Mouse (Mus musculus) CH12.LX (cell line): ENCODE results near the gene Emp1. TPM values are rescaled to one million over a fixed set of nuclear protein-coding genes. Genes with fewer than 3 reads are reported as not detected.
A peak's percentile ranks its signal among the peaks of the same experiment; 100 is the strongest.

Source experiments
- DNase-seq: peaks from one replicate; pipeline ENCODE4 v3.0.0-alpha.2; 2013; ENCODE audit errors: extremely low read depth
- H3K27ac ChIP-seq: 2 replicates; pipeline ENCODE4 v1.5.1; 2012; ENCODE audit warnings: low read depth, mild to moderate bottlenecking, control low read depth, moderate library complexity; ENCODE audit not compliant: insufficient read depth
- H3K27me3 ChIP-seq: replicated peaks from 2 replicates; pipeline ENCODE3; 2012; ENCODE audit warnings: inconsistent platforms
- H3K36me3 ChIP-seq, 2 experiments: replicated peaks in 1 of 2; 2 replicates each; pipeline versions ENCODE3 to v1.6.1; 2012; ENCODE audit warnings: inconsistent platforms in 1 of 2, low read length in 1 of 2, mild to moderate bottlenecking in 1 of 2, mixed read lengths in 1 of 2, moderate library complexity in 1 of 2; ENCODE audit not compliant: control insufficient read depth in 1 of 2, insufficient read depth in 1 of 2
- H3K4me1 ChIP-seq, 2 experiments: 2 replicates each; pipeline ENCODE4 v1.6.1; 2012; ENCODE audit warnings: inconsistent platforms in 1 of 2, moderate library complexity in 1 of 2; ENCODE audit not compliant: insufficient read depth in 2 of 2, control insufficient read depth in 1 of 2
- H3K4me2 ChIP-seq: 2 replicates; pipeline ENCODE4 v1.6.1; 2012; ENCODE audit warnings: low read depth, mild to moderate bottlenecking, control low read depth; ENCODE audit not compliant: poor library complexity, insufficient read depth, severe bottlenecking
- H3K4me3 ChIP-seq, 3 experiments: fragments of 150-350 bp in 1 of 3; sonication (generic) in 1 of 3; replicated peaks in 1 of 3; 2 replicates each; pipeline versions ENCODE3 to v1.5.1; 2011 to 2012; ENCODE audit warnings: low read depth in 2 of 3, low read length in 2 of 3, mild to moderate bottlenecking in 2 of 3, moderate library complexity in 2 of 3, control low read depth in 1 of 3, improper control_type of control experiment in 1 of 3, inconsistent platforms in 1 of 3, mixed read lengths in 1 of 3; ENCODE audit not compliant: poor library complexity in 1 of 3
- H3K79me2 ChIP-seq: replicated peaks from 2 replicates; pipeline ENCODE4 v1.6.1; 2012; ENCODE audit warnings: mild to moderate bottlenecking, moderate library complexity; ENCODE audit not compliant: control insufficient read depth, poor library complexity, insufficient read depth, severe bottlenecking; ENCODE audit errors: extremely low read depth
- H3K9ac ChIP-seq: 2 replicates; pipeline ENCODE4 v1.6.1; 2012; ENCODE audit warnings: low read depth, mild to moderate bottlenecking, control low read depth, moderate library complexity; ENCODE audit not compliant: insufficient read depth
- H3K9me3 ChIP-seq: replicated peaks from 2 replicates; pipeline ENCODE3; 2012; ENCODE audit warnings: low read length, inconsistent platforms, mixed read lengths
- BHLHE40 ChIP-seq: IDR thresholded peaks from 2 replicates; pipeline ENCODE4 v1.6.1; 2011; ENCODE audit warnings: mild to moderate bottlenecking, low read depth, low read length, improper control_type of control experiment
- CHD2 ChIP-seq: IDR thresholded peaks from 2 replicates; pipeline ENCODE4 v1.6.1; 2011; ENCODE audit warnings: low read length, improper control_type of control experiment
- E2F4 ChIP-seq: IDR thresholded peaks from 2 replicates; pipeline ENCODE4 v1.6.1; 2011; ENCODE audit warnings: low read depth, low read length, improper control_type of control experiment; ENCODE audit not compliant: insufficient replicate concordance
- EP300 ChIP-seq: IDR thresholded peaks from 2 replicates; pipeline ENCODE4 v1.6.1; 2011; ENCODE audit warnings: low read length, improper control_type of control experiment
- ETS1 ChIP-seq: conservative IDR thresholded peaks from 2 replicates; pipeline ENCODE4 v1.6.1; 2012; ENCODE audit warnings: low read depth, mild to moderate bottlenecking, inconsistent platforms, low read length, improper control_type of control experiment, moderate library complexity
- IRF4 ChIP-seq: IDR thresholded peaks from 2 replicates; pipeline ENCODE4 v1.6.1; 2014; ENCODE audit warnings: low read depth, mild to moderate bottlenecking, inconsistent platforms, low read length, improper control_type of control experiment
- JUN ChIP-seq: IDR thresholded peaks from 2 replicates; pipeline ENCODE4 v1.6.1; 2011; ENCODE audit warnings: low read depth, mild to moderate bottlenecking, low read length, improper control_type of control experiment, moderate library complexity; ENCODE audit not compliant: insufficient read depth
- KAT2A ChIP-seq: IDR thresholded peaks from 2 replicates; pipeline ENCODE4 v1.6.1; 2012; ENCODE audit warnings: low read length, improper control_type of control experiment, inconsistent platforms; ENCODE audit not compliant: insufficient replicate concordance
- MAX ChIP-seq: IDR thresholded peaks from 2 replicates; pipeline ENCODE4 v1.6.1; 2011; ENCODE audit warnings: low read length, improper control_type of control experiment
- MAZ ChIP-seq: IDR thresholded peaks from 2 replicates; pipeline ENCODE4 v1.6.1; 2012; ENCODE audit warnings: low read depth, mild to moderate bottlenecking, inconsistent platforms, low read length, improper control_type of control experiment, moderate library complexity
- MEF2A ChIP-seq: IDR thresholded peaks from 2 replicates; pipeline ENCODE4 v1.6.1; 2014; ENCODE audit warnings: low read depth, mild to moderate bottlenecking, inconsistent platforms, low read length, improper control_type of control experiment, borderline replicate concordance
- MXI1 ChIP-seq: IDR thresholded peaks from 2 replicates; pipeline ENCODE4 v1.6.1; 2011; ENCODE audit warnings: mild to moderate bottlenecking, low read depth, low read length, improper control_type of control experiment
- MYC ChIP-seq: IDR thresholded peaks from 2 replicates; pipeline ENCODE4 v1.6.1; 2011; ENCODE audit warnings: low read depth, mild to moderate bottlenecking, improper control_type of control experiment, low read length
- NELFE ChIP-seq: IDR thresholded peaks from 2 replicates; pipeline ENCODE4 v1.6.1; 2011; ENCODE audit warnings: low read depth, low read length, improper control_type of control experiment
- NRF1 ChIP-seq: IDR thresholded peaks from 2 replicates; pipeline ENCODE4 v1.6.1; 2014; ENCODE audit warnings: low read depth, mild to moderate bottlenecking, inconsistent platforms, low read length, improper control_type of control experiment, moderate library complexity
- POLR2AphosphoS2 ChIP-seq: IDR thresholded peaks from 2 replicates; pipeline ENCODE4 v1.6.1; 2011; ENCODE audit warnings: low read depth, low read length, improper control_type of control experiment
- RAD21 ChIP-seq: IDR thresholded peaks from 2 replicates; pipeline ENCODE4 v1.6.1; 2011; ENCODE audit warnings: low read depth, mild to moderate bottlenecking, low read length, improper control_type of control experiment, moderate library complexity
- SMC3 ChIP-seq: IDR thresholded peaks from 2 replicates; pipeline ENCODE4 v1.6.1; 2011; ENCODE audit warnings: low read depth, low read length, improper control_type of control experiment
- TBP ChIP-seq: conservative IDR thresholded peaks from 2 replicates; pipeline ENCODE4 v1.6.1; 2011; ENCODE audit warnings: low read depth, low read length, improper control_type of control experiment
- TCF12 ChIP-seq: IDR thresholded peaks from 2 replicates; pipeline ENCODE4 v1.6.1; 2014; ENCODE audit warnings: low read depth, mild to moderate bottlenecking, inconsistent platforms, low read length, improper control_type of control experiment
- UBTF ChIP-seq: IDR thresholded peaks from 2 replicates; pipeline ENCODE4 v1.6.1; 2012; ENCODE audit warnings: low read depth, mild to moderate bottlenecking, inconsistent platforms, low read length, improper control_type of control experiment, moderate library complexity
- USF1 ChIP-seq: IDR thresholded peaks from 2 replicates; pipeline ENCODE4 v1.6.1; 2014; ENCODE audit warnings: low read depth, mild to moderate bottlenecking, inconsistent platforms, low read length, improper control_type of control experiment
- USF2 ChIP-seq: conservative IDR thresholded peaks from 2 replicates; pipeline ENCODE4 v1.6.1; 2011; ENCODE audit warnings: low read depth, low read length, improper control_type of control experiment
- ZC3H11A ChIP-seq: IDR thresholded peaks from 2 replicates; pipeline ENCODE4 v1.6.1; 2012; ENCODE audit warnings: low read depth, mild to moderate bottlenecking, inconsistent platforms, low read length, improper control_type of control experiment
- ZKSCAN1 ChIP-seq: IDR thresholded peaks from 2 replicates; pipeline ENCODE4 v1.6.1; 2012; ENCODE audit warnings: low read depth, inconsistent platforms, low read length, improper control_type of control experiment, borderline replicate concordance
- ZNF384 ChIP-seq: IDR thresholded peaks from 2 replicates; pipeline ENCODE4 v1.6.1; 2012; ENCODE audit warnings: low read depth, low read length, improper control_type of control experiment, inconsistent platforms
- dilution Hi-C: fragments of 300-500 bp; cut with MboI; formaldehyde crosslinking; loops from 2 replicates; pipeline ENCODE4 v1.14.3; 2020; ENCODE audit warnings: low sequenced_read_pairs; ENCODE audit not compliant: extremely low pct_unique_long_range_greater_than_20kb, extremely low pct_ligation_motif_present
- in situ Hi-C: fragments of 300-500 bp; cut with MboI; formaldehyde crosslinking; loops from 3 replicates; pipeline ENCODE4 v1.14.3; 2019; ENCODE audit warnings: low sequenced_read_pairs, low pct_ligation_motif_present, low pct_unique_long_range_greater_than_20kb, mixed read lengths
- polyA plus RNA-seq: library from polyadenylated mRNA; unstranded; fragments of >175 nt; gene quantifications from 2 replicates; pipeline ENCODE4 v1.2.1, GENCODE M21; 2012; ENCODE audit warnings: low read depth; ENCODE audit not compliant: insufficient read length
- total RNA-seq, 2 experiments: library from RNA; depleted of rRNA; stranded (reverse); fragments of 300-350 nt in 1 of 2; fragments of >200 nt in 1 of 2; gene quantifications; 2 replicates each; pipeline ENCODE4 v1.2.3; 2012 to 2014

The Emp1 gene
- total and polyA plus RNA-seq, 3 experiments: 1.9 to 11.3 (median 7.0) TPM

DNA sequence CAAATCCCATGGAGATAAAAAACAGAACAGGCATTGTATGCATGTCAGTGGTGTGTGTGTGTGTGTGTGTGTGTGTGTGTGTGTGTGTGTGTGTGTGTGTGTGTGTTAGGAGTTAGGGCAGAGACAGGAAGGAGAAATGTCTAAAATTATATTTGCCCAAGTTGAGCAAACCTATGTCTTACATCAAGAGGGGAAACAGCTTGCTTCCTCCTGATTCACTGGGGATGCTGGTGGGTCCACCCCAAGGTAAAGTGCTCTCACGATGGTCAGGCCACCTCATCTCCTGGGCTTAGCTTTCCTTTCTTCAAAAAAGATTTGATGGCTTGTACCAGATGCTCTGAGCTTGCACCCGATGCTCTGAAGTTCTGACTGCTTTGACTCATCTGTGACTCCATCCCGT, 38.2 kb upstream of the Emp1 start:
- H3K9ac ChIP-seq: no peak overlapping the region
- H3K27me3 ChIP-seq: no peaks in the 10 kb centered on the region
- no peak overlapping the region for H3K27ac ChIP-seq
- peak; percentile 21 for DNase-seq
- no peaks in the 10 kb centered on the region for H3K36me3 ChIP-seq
- no peaks in the 10 kb centered on the region for H3K79me2 ChIP-seq
- no peaks in the 10 kb centered on the region for H3K9me3 ChIP-seq
- H3K4me1 ChIP-seq: peaks cover 0 to 32% of the 10 kb centered on the region in 2 experiments; a peak in 2 of 4 replicates
- TF ChIP-seq MXI1: no peak
- dilution Hi-C loops: no loop called here
- in situ Hi-C loops: no loop called here
- no peak overlapping the region for H3K4me3 ChIP-seq
- no peak overlapping the region for H3K4me2 ChIP-seq

DNA sequence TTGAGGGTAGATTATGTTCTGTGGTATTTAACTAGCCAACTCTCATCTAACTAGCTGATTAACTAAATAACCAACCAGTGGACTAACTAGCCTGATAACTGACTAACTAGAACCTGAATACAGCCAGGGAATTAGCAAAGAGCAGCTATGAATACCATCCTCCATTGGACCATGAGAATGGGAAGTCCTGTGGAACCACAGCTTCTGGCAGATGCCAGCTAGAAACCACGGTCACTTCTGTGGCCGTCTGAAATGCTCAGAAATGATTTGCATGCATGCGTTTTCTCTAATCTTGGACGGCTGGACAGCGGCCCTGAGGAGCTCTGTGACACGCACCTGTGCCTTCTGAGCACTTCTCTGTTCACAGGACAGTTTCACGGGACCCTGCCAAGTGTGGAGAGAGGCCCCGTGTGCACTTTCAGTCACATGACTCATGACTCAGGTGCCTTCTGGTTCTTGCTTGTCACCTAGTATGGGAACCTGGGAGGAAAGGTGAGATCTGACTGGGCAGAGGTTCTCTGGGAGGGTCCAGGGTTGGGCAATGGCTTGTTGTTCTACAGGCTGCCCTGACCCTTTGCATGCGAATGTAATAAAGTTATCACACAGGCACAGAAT, 37.6 kb upstream of the Emp1 start:
- H3K4me2 ChIP-seq: no peak overlapping the region
- in situ Hi-C loops: no loop called here
- dilution Hi-C loops: no loop called here
- no peaks in the 10 kb centered on the region for H3K79me2 ChIP-seq
- H3K27me3 ChIP-seq: no peaks in the 10 kb centered on the region
- no peaks in the 10 kb centered on the region for H3K9me3 ChIP-seq
- H3K4me3 ChIP-seq: no peak overlapping the region
- no peaks in the 10 kb centered on the region for H3K36me3 ChIP-seq
- H3K4me1 ChIP-seq: peaks cover 0 to 32% of the 10 kb centered on the region in 2 experiments; a peak in 2 of 4 replicates
- no peak overlapping the region for H3K27ac ChIP-seq
- peak; percentile 48 for TF ChIP-seq USF2
- TF ChIP-seq USF1: peak; percentile 52
- TF ChIP-seq SMC3: no peak
- no peak for TF ChIP-seq NRF1
- TF ChIP-seq IRF4: peak; percentile 69
- no peak for TF ChIP-seq ZNF384
- no peak for TF ChIP-seq MAX
- peak; percentile 69; the same call in 1 of the 2 replicates for TF ChIP-seq TCF12
- TF ChIP-seq RAD21: no peak
- no peak for TF ChIP-seq JUN
- no peak for TF ChIP-seq MYC
- no peak for TF ChIP-seq POLR2AphosphoS2
- peak; percentile 97 for TF ChIP-seq BHLHE40
- no peak for TF ChIP-seq CHD2
- no peak for TF ChIP-seq TBP
- TF ChIP-seq MEF2A: no peak; the same call in 1 of the 2 replicates
- TF ChIP-seq KAT2A: no peak
- no peak for TF ChIP-seq E2F4
- TF ChIP-seq NELFE: no peak
- TF ChIP-seq EP300: peak; percentile 61
- no peak for TF ChIP-seq UBTF
- TF ChIP-seq ZKSCAN1: no peak
- no peak for TF ChIP-seq ZC3H11A
- TF ChIP-seq MAZ: no peak
- TF ChIP-seq ETS1: peak; percentile 78
- DNase-seq: peak; percentile 43
- no peak overlapping the region for H3K9ac ChIP-seq
